Mouse (Mus musculus) cortical plate, adult 2 months (tissue): ENCODE results near the gene Txnrd2. TPM values are rescaled to one million over a fixed set of nuclear protein-coding genes. Genes with fewer than 3 reads are reported as not detected.
A peak's percentile ranks its signal among the peaks of the same experiment; 100 is the strongest.

Experiments used
- H3K27ac ChIP-seq: fragments of 200-500 bp; 2 replicates; pipeline ENCODE4 v1.5.1; 2012; ENCODE audit warnings: low read length, control low read depth, inconsistent platforms; ENCODE audit not compliant: insufficient read depth
- H3K4me1 ChIP-seq: fragments of 200-500 bp; 2 replicates; pipeline ENCODE4 v1.6.1; 2011; ENCODE audit warnings: low read length; ENCODE audit not compliant: control insufficient read depth, insufficient read depth
- H3K4me3 ChIP-seq: fragments of 200-500 bp; 2 replicates; pipeline ENCODE4 v1.5.1; 2011; ENCODE audit warnings: mild to moderate bottlenecking, low read length, control low read depth; ENCODE audit not compliant: insufficient read depth
- CTCF ChIP-seq: fragments of 200-500 bp; IDR thresholded peaks from 2 replicates; pipeline ENCODE4 v1.5.1; 2011; ENCODE audit warnings: mild to moderate bottlenecking, control low read depth, low read length; ENCODE audit not compliant: insufficient read depth; ENCODE audit errors: extremely low read depth
- POLR2A ChIP-seq: fragments of 200-500 bp; IDR thresholded peaks from 2 replicates; pipeline ENCODE4 v1.6.1; 2011; ENCODE audit warnings: mild to moderate bottlenecking, low read length, control low read depth; ENCODE audit not compliant: insufficient read depth; ENCODE audit errors: extremely low read depth
- polyA plus RNA-seq: library from polyadenylated mRNA; depleted of rRNA; stranded (reverse); fragments of >200 nt; gene quantifications from 2 replicates; pipeline ENCODE4 v1.2.3, GENCODE M21; 2012

Txnrd2 gene
- polyA plus RNA-seq, 1 experiment, result 22.4 TPM

DNA sequence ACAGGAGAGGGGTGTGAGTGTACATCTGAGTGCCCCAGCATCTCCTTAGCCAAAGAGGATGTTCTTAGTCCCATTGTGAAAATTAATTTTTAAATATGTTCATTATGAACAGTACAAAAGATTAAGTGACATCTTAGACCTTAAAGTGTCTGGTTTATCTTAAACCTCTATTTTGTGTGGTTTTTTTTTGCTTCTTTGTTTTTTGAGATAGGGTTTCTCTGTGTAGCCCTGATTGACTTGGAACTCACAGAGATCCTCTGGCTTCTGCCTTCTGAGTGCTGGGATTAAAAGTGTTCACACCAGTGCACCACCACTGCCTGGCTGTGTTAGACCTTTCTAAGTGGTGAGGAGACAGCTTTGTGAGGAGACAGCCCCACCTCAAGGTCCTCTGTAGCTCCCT lies 32.5 kb downstream of the Txnrd2 start:
- Histone ChIP-seq H3K27ac (no peak overlapping the region), H3K4me3 (no peak overlapping the region), H3K4me1 (peaks cover 2% of the 10 kb centered on the region; the same call in 1 of the 2 replicates)
- TF ChIP-seq CTCF, result no peak
- no peak for TF ChIP-seq POLR2A

DNA sequence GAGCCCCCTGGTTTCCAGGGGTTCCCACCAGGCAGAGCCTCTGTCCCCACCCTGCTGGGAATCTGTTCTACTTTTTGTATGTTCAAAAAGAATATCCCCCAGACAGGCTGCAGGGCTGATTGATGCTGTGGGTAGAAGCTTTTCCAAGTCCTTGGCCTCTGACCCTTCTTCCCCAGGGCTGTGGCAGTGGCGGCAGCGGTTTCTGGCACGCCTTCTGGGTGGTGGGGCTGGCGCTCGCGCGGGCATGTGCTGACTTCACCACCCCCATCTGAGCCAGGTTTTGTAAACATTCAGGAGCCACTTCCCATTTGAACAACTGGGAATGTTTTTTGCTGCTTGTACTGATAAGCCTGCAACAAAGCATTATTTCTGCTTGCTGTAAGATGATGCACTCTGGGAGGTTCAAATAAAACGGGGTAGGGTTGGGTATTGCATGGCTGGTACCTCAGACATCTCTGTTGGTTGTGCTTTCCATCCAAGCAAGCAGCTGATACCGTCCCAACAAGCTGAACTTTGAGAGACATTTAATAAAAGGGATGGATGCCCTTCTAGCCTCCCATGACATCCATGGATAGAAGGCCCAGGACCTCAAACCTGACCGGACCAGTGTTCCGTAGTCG lies 33.3 kb downstream of the Txnrd2 start:
- Histone ChIP-seq H3K4me3 (no peak overlapping the region), H3K27ac (no peak overlapping the region), H3K4me1 (peaks cover 4% of the 10 kb centered on the region)
- no peak for TF ChIP-seq CTCF

DNA sequence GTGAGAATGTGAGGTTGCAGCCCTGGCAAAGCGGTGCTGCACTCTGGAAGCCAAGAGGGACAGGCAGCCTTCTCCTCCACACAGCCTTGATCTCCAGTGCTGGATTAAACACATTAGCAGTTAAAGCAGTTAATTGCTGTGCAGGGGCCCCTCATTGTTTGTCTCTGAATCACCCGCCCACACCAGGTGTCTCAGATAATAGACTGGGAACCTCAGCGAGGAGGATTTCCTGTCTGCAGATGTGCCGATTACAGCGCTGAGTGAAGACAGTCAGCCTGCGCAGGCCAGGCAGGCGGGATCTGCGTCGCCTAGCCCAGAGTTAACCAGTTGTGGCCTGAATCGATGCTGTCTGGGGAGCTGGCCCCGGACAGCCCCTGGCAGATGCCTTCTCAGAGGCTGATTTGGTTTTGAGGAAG lies 33.8 kb downstream of the Txnrd2 start:
- no peak for TF ChIP-seq CTCF
- TF ChIP-seq POLR2A, result no peak
- Histone ChIP-seq H3K27ac (no peak overlapping the region), H3K4me3 (no peak overlapping the region), H3K4me1 (peaks cover 7% of the 10 kb centered on the region)

DNA sequence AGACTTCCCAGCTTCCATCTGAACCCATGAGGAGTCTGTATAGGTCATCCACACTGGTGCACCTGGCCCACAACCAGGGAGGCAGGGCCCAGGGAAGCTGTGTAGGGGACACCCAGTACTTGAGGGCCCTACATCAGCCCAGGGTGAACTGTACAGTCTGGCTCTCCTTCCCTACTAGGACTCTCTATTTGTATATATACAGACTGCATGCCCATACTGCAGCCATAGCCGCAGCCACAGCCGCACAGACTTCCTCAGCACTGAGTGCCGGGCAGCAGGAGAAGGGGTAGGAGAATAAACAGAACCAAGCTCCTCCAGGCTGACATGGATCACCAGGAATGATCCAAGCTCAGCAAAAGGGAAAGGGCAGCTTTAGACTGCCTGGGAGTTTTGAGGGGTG lies 34.6 kb downstream of the Txnrd2 start:
- no peak overlapping the region for H3K27ac ChIP-seq
- no peak for TF ChIP-seq POLR2A
- TF ChIP-seq CTCF, result no peak
- H3K4me3 ChIP-seq, result no peak overlapping the region
- H3K4me1 ChIP-seq, result peaks cover 7% of the 10 kb centered on the region

DNA sequence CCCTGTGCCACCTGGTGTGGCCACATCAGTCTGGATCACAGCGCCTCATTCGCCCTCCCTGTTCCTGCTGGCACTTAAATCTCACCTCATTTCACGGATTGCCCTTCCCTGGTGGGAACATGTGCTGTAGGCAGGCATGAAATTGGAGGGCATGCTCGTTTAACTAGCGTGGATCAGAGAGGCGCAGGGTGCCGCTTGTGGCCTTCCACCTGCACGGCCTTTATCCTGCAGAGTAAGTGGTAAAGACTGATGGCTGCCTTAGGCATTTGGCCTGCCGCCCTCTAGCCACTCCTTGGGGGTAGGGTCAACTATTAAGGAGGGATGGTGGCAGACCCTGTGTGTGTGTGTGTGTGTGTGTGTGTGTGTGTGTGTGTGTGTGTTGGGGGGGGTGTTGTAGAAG lies 35.8 kb downstream of the Txnrd2 start:
- Histone ChIP-seq H3K4me3 (no peak overlapping the region), H3K4me1 (peaks cover 7% of the 10 kb centered on the region), H3K27ac (no peak overlapping the region)
- TF ChIP-seq POLR2A, result no peak
- TF ChIP-seq CTCF, result no peak

DNA sequence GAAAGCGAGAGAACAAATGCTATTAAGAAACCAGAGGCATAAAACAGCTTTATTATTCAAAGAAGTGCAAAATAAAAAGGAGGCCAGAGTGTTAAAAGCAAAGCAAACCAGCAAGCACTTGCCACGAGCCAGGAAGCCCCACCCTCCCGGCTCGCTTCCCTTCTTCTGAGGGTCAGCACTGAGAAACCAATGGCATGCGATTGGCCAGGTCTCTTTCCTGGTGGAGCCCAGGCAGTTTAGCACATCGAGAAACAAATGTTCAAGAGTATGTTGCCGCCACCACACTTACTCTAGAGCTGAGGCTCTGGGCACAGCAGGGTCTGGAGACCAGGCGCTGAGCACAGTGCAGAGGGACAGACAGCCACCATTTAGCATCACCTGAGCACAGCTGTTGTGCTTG lies 36.4 kb downstream of the Txnrd2 start:
- no peak for TF ChIP-seq POLR2A
- Histone ChIP-seq H3K27ac (no peak overlapping the region), H3K4me3 (no peak overlapping the region), H3K4me1 (peaks cover 7% of the 10 kb centered on the region)

DNA sequence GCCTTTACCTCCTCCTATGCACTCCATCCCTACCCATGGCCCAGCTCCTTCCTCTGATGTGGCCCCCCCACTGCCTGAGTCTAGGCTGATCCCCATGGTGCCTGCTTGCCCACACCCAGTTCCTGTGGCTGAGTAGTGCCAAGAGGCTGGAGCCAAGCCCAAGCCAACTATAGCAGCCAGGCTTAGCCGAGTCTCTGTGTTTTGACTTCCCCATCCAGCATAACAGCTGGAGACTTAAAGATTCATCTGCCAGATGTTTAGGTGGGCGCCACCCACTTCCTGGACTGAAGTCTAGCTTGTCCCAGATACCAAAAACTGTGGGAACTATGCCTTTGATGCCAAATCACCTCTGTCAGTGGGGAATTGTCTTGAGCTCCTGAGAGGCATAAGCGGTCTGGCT lies 38.1 kb downstream of the Txnrd2 start:
- TF ChIP-seq POLR2A, result no peak
- no peak for TF ChIP-seq CTCF
- no peak overlapping the region for H3K27ac ChIP-seq
- H3K4me3 ChIP-seq, result no peak overlapping the region
- peaks cover 7% of the 10 kb centered on the region for H3K4me1 ChIP-seq

DNA sequence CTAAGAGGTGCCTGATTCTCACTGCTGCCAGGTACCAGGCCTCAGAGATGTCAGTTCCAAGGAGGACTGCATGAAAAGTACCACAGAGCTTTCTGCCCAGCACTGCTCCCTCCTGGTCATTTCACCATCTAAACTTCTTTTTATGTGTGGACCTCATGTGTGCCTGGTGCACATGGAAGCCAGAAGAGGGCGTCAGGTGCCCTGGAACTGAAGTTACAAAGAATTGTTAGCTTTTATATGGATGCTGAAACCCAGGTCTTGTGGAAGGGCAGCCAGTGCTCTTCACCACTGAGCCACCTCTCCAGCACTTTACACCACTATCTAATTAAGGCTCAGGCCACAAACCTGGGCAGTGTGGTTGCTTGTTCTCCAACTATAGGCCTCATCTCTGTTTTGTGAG lies 44.6 kb downstream of the Txnrd2 start:
- Histone ChIP-seq H3K4me3 (no peak overlapping the region), H3K27ac (no peak overlapping the region), H3K4me1 (no peaks in the 10 kb centered on the region)
- TF ChIP-seq POLR2A, result no peak
- TF ChIP-seq CTCF, result 0 out of 2 replicates have a peak, but pooled peaks have one; percentile 7

DNA sequence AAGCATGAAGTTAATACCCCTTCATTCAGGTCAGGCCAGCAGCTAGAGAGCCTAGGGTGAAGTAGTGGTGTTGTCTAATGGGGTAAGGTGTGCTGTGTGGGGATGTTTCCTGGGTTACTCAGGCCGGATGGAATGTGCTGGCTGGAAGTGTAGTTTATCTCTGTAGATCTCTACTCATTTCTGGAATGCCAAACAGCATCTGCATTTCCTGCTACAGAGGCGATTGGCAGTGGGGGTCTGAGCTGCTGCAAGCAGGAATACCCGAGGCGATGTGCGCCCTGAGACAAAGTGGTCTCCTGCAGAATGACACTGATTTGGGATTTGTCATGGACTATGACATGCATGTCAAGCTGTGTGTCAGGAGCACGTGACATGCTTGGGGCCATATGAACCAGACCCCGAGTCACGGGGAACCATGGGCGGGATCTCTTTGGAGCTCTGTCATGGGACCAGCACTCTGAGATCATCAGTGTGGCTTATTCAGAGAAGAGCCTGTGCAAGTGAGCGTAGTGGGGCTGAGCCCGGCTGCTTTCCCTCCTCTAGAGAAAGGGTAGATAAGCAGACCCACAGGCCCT lies 45.3 kb downstream of the Txnrd2 start:
- Histone ChIP-seq H3K4me3 (no peak overlapping the region), H3K4me1 (no peaks in the 10 kb centered on the region), H3K27ac (no peak overlapping the region)
- TF ChIP-seq CTCF (no peak), POLR2A (no peak)

DNA sequence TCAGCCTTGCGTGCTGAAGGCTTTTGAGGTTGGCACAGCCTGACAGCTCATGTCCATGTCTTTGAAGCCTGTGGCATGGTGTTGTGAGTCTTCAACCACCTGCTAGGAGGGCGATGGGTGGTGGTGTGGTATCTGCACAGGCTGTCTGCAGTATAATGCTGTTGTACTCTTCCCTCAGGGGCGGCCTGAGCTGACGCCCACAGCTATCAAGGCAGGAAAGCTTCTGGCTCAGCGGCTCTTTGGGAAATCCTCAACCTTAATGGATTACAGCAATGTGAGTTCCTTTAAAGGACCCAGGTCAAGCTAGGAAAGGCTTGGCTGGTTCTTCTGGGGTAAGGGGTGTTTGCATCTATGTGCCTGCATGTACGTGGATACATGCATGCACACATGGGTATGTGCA lies 45.8 kb downstream of the Txnrd2 start:
- no peak overlapping the region for H3K4me3 ChIP-seq
- H3K4me1 ChIP-seq, result no peaks in the 10 kb centered on the region
- H3K27ac ChIP-seq, result no peak overlapping the region
- TF ChIP-seq POLR2A (no peak), CTCF (no peak)

DNA sequence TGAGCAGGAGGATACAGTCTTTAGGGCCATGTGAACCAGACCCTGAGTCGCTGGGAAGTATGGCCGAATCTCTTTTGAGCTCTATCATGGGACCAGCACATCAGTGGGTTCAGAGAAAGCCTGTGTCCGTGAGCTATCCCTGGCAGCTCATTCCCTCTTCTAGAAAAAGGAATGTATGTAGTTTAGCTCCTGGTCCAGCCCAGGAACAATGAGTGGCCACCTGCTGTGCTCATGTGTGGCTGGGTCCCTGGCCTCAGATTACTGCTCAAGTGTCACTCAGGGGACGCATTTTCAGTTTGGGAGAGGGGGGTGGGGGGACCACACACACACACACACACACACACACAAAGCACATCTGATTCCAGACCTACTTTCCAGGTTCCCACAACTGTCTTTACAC lies 46.2 kb downstream of the Txnrd2 start:
- H3K4me3 ChIP-seq, result no peak overlapping the region
- H3K27ac ChIP-seq, result no peak overlapping the region
- no peak for TF ChIP-seq POLR2A
- no peak for TF ChIP-seq CTCF
- H3K4me1 ChIP-seq, result no peaks in the 10 kb centered on the region
